Mouse (Mus musculus): ENCODE data around the gene Bex6.

Gene Bex6

GRCm38 (mm10) chr16:32179333-32179901 is at the start of gene Bex6:
TSS of gene Bex6 (plus strand) at chr16:32179823.
- no peak for DNase-seq (ENCODE audit: low read depth, low spot score)

- DNase-seq (ENCODE audit: low read depth, low spot score) = no peak
Measured at GRCm38 (mm10) chr16:32130190-32130826, 49.3 kb upstream of the Bex6 start.

GRCm38 (mm10) chr16:32133148-32133547 is 46.5 kb upstream of the Bex6 start:
- no peak for DNase-seq (ENCODE audit: low read depth, low spot score)

- DNase-seq (ENCODE audit: low read depth, low spot score) = no peak
Measured at GRCm38 (mm10) chr16:32135842-32136357, 43.7 kb upstream of the Bex6 start.

GRCm38 (mm10) chr16:32138954-32139353 is 40.7 kb upstream of the Bex6 start:
- no peak for DNase-seq (ENCODE audit: low read depth, low spot score)

DNA sequence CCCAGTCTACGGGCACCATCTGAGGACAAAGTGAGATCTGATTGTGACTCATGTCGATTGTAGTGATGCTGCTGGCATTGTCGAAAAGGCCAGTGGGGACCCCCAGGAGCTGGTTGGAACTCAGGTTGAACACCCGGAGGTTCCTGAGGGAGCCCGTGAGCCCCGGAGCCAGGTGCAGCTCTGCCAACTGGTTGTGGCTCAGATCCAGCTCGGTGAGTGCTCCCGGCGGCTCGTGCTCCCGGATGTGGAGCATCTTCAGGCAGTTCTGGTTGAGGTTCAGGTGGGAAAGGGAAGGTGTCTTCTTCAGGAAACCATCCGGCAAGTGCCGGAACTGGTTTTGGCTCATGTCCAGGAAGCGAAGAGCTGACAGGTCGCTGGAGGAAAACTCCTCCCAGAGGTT is 35.9 kb upstream of the Bex6 start:
- no peak for DNase-seq (ENCODE audit: low read depth, low spot score)

GRCm38 (mm10) chr16:32144592-32144991 is 35.0 kb upstream of the Bex6 start:
- DNase-seq (ENCODE audit: low read depth, low spot score) = no peak

DNA sequence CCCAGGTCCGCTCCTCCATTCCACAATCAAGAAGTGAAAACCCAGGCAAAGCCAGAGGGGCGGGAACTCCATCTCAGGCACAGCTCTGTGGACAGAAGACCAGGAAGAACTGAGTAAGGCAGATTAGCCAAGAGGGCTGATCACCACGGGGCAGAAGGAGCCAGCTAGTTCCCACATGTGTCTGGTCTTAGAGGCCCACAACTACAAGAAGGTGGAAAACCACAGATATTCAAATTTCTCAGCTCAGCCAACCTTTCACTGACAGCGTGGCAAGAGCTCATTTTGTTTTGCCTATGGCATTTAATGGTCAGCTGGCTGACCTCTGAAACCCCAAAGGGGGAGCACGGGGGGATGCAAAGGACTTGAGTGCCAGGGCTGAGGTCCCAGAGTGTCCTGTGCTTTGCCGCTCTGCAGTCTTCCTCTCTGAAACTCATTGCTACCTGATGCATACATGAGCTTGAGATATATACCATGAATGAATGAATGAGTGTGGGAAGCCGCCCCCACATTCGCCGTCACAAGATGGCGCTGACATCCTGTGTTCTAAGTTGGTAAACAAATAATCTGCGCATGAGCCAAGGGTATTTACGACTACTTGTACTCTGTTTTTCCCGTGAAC is 31.9 kb upstream of the Bex6 start:
- DNase-seq (ENCODE audit: low read depth, low spot score) = no peak

GRCm38 (mm10) chr16:32153976-32154375 is 25.6 kb upstream of the Bex6 start:
- no peak for DNase-seq (ENCODE audit: low read depth, low spot score)

- DNase-seq (ENCODE audit: low read depth, low spot score) = peak; percentile 28
Measured at GRCm38 (mm10) chr16:32154437-32154836, 25.2 kb upstream of the Bex6 start.

- DNase-seq (ENCODE audit: low read depth, low spot score) = no peak
Measured at GRCm38 (mm10) chr16:32156719-32157118, 22.9 kb upstream of the Bex6 start.

- DNase-seq (ENCODE audit: low read depth, low spot score) = no peak
Measured at GRCm38 (mm10) chr16:32157369-32157768, 22.3 kb upstream of the Bex6 start.

- DNase-seq (ENCODE audit: low read depth, low spot score) = no peak
Measured at GRCm38 (mm10) chr16:32158966-32159365, 20.7 kb upstream of the Bex6 start.

DNA sequence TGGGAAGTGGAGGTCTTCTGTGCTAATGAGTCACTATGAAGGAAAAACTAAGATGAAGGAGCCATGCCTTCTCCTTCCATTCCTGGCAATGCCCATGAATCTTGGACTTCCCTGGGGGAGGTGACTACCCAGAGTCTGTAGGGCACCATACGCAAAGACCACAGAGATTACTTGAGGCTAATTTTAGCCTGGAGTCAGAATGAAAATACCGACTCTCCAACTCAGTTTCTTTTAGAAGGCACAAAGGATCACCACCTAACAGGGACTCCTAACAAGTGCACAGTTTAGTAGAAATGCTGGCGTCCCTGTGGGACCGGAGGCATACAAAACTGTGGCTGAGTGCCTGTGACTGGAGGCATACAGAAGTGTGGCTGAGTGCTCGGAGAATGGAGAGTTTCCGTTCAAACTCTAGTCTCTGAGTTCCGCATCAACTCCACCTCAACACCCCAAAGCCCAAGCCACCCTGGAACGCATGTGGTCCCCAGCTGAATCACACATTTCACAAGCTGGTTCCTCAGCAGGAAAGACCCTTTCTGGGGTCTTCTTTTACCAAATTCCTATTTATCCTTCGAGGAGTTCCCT is 18.8 kb upstream of the Bex6 start:
- no peak for DNase-seq (ENCODE audit: low read depth, low spot score)

GRCm38 (mm10) chr16:32163392-32163791 is 16.2 kb upstream of the Bex6 start:
- DNase-seq (ENCODE audit: low read depth, low spot score) = no peak

DNA sequence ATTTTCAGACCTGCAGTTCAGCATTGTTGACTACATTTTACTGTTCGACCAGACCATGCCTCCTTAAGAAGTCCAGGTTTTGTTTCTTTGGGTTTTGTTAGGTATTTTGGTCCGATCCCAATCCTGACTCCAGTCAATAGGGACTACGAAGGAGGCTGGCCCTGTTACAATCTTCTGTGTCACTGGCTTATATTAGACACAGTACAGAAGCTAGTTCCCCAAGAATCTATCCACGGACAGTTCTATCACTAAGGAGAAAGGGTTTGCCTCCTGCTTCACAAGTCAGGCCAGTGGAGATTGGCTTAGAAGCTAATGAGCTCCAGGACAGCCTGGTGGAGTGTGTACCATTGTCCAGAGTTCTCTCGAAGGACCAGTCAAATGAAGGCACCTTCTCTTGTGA is 15.7 kb upstream of the Bex6 start:
- no peak for DNase-seq (ENCODE audit: low read depth, low spot score)

DNA sequence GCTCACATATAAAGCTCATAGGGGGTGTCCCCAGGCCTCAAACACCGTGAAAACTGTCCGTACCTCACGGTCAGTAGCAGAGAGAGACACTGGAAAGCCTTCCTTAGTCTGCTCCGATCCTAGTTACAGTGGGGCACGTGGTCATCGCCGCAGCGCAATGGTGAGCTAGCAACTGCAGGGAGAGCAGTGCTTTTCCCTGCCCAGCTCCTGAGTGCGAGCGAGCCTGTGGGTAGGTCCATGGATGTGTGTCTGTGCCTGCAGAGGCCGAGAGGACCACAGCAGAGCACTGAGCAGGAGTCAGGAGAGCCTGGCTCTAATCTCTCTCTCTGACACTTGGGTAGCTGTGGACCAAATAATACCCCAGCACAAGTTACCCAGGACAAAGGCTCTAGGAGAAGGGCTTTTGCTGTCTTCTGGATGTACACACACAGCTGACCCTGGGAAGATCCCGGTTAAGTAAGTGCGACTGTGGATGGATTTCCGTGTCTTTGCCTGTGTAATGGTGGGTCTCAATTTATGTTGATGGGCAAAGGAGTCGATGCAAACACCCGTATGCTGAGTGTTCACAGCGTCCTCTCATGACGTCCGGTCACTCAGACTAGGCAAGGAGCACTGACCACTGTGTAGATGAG is 15.1 kb upstream of the Bex6 start:
- DNase-seq (ENCODE audit: low read depth, low spot score) = no peak

- no peak for DNase-seq (ENCODE audit: low read depth, low spot score)
Measured at GRCm38 (mm10) chr16:32165281-32165821, 14.3 kb upstream of the Bex6 start, which contains the start of gene Nrros. TSS of gene Nrros (minus strand) at chr16:32165594.

- no peak for DNase-seq (ENCODE audit: low read depth, low spot score)
Measured at GRCm38 (mm10) chr16:32167819-32168545, 11.6 kb upstream of the Bex6 start.

- DNase-seq (ENCODE audit: low read depth, low spot score) = no peak
Measured at GRCm38 (mm10) chr16:32171031-32171731, 8.4 kb upstream of the Bex6 start.

DNA sequence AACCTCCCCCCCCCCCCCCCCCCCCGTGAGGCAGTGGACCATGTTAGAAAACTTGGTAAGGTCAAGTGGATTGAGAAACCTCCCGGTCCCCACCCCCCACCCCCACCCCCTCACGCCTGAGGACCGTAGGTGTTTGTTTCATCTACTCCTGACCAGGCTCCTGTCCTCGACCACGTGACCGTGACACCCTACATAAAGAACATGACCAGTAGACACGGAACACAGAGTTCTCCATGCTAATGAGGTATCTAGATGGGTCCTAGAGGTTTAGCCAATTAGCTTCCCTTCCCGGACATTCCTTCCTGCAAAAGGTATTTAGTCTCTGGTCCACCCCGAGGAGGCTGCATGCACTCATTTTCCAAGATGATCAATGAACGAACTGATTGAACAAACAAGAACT is 6.2 kb upstream of the Bex6 start:
- no peak for DNase-seq (ENCODE audit: low read depth, low spot score)
